Mouse (Mus musculus) liver, embryonic 14.5 days (tissue): ENCODE measurements around the gene Tecta. TPM values are rescaled to one million over a fixed set of nuclear protein-coding genes. Genes with fewer than 3 reads are reported as not detected.

Experiments used
- ATAC-seq: fragments of 200-750 bp; cut with Nextera tagmentation; 2 replicates; pipeline ENCODE4 v1.8.0; 2017; ENCODE audit warnings: moderate number of reproducible peaks, mild to moderate bottlenecking, moderate library complexity; ENCODE audit not compliant: insufficient read depth
- DNase-seq, 3 experiments: peaks; one replicate each; pipeline ENCODE4 v3.0.0-alpha.2; 2012 to 2013; ENCODE audit warnings: low read depth in 3 of 3, low spot score in 3 of 3
- H3K27ac ChIP-seq: fragments of 300-500 bp; sonication (generic); 2 replicates; pipeline ENCODE4 v1.5.1; 2014; ENCODE audit warnings: moderate library complexity, mild to moderate bottlenecking, control low read depth, inconsistent platforms
- H3K27me3 ChIP-seq: fragments of 300-500 bp; sonication (generic); 2 replicates; pipeline ENCODE4 v1.6.1; 2014; ENCODE audit warnings: mild to moderate bottlenecking, low read length, moderate library complexity; ENCODE audit not compliant: control insufficient read depth, insufficient read depth
- H3K36me3 ChIP-seq: fragments of 300-500 bp; sonication (generic); replicated peaks from 2 replicates; pipeline ENCODE4 v1.6.1; 2014; ENCODE audit warnings: low read depth; ENCODE audit not compliant: control insufficient read depth, insufficient read depth
- H3K4me1 ChIP-seq, 2 experiments: fragments of 200-500 bp in 1 of 2; fragments of 300-500 bp in 1 of 2; sonication (generic) in 1 of 2; replicated peaks; 2 replicates each; pipeline ENCODE4 v1.6.1; 2012 to 2014; ENCODE audit warnings: antibody characterized with exemption in 1 of 2, inconsistent platforms in 1 of 2, low read length in 1 of 2; ENCODE audit not compliant: control insufficient read depth in 2 of 2, insufficient read depth in 2 of 2
- H3K4me2 ChIP-seq: fragments of 300-500 bp; sonication (generic); 2 replicates; pipeline ENCODE4 v1.6.1; 2014; ENCODE audit warnings: low read depth, mild to moderate bottlenecking, control low read depth, moderate library complexity
- H3K4me3 ChIP-seq, 2 experiments: fragments of 200-500 bp in 1 of 2; fragments of 300-500 bp in 1 of 2; sonication (generic) in 1 of 2; 2 replicates each; pipeline ENCODE4 v1.5.1; 2012 to 2014; ENCODE audit warnings: low read depth in 2 of 2, low read length in 2 of 2, mild to moderate bottlenecking in 2 of 2, control low read depth in 1 of 2, inconsistent platforms in 1 of 2, moderate library complexity in 1 of 2; ENCODE audit not compliant: insufficient read depth in 1 of 2
- H3K9ac ChIP-seq: fragments of 300-500 bp; sonication (generic); replicated peaks from 2 replicates; pipeline ENCODE4 v1.6.1; 2014; ENCODE audit warnings: mild to moderate bottlenecking, control low read depth, moderate library complexity
- H3K9me3 ChIP-seq: fragments of 300-500 bp; sonication (generic); 2 replicates; pipeline ENCODE4 v1.6.1; 2016; ENCODE audit warnings: low read length, mixed read lengths; ENCODE audit not compliant: control insufficient read depth
- CTCF ChIP-seq: IDR thresholded peaks from 2 replicates; pipeline ENCODE4 v1.5.1; 2016; ENCODE audit warnings: antibody characterized with exemption, low read depth, control low read depth
- EP300 ChIP-seq: IDR thresholded peaks from 2 replicates; pipeline ENCODE4 v1.6.1; 2016; ENCODE audit warnings: antibody characterized with exemption, low read depth
- WGBS: fragments of 180-500 bp; shearing (Covaris S2); extraction: QIAGEN DNeasy Blood & Tissue Kit; methylation state at CpG from one replicate; pipeline ENCODE4 v1.1.7; 2014; ENCODE audit not compliant: insufficient replicate concordance; 5-methylcytosine and 5-hydroxymethylcytosine counted together
- polyA plus RNA-seq, 2 experiments: library from polyadenylated mRNA; depleted of rRNA in 1 of 2; stranded (reverse) in 1 of 2; unstranded in 1 of 2; fragments of >200 nt; fragmentation: Nextera tagmentation in 1 of 2; extraction: Ambion mirVana in 1 of 2; gene quantifications; 2 replicates each; pipeline versions ENCODE4 v1.2.1 to v1.2.3; 2012 to 2014

Gene Tecta
- polyA plus RNA-seq, 2 experiments = 0.05 to 0.28 TPM

DNA sequence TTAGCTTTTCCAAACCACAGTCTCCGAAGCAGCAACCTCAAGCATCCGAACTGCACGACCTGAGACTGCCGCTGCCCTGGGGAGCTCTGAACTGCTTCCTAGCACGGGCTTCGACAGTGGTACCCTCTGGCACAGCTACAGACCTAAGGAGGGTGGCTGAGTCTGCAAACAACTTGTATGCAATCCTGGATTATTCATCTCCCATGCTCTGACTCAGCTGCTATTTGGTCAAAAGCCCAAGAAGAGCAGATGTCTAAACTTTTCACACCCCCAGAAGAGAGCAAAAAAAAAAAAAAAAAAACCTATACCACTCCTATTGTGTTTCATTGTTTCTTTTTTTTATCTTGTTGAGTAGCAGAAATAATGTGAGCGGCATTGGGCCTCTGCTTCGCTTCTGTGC lies 5.4 kb downstream of the Tecta start:
- Histone ChIP-seq H3K27ac (no peak overlapping the region), H3K9ac (no peak overlapping the region), H3K4me2 (no peak overlapping the region), H3K4me3 (no peak overlapping the region), H3K9me3 (no peaks in the 10 kb centered on the region), H3K36me3 (no peaks in the 10 kb centered on the region), H3K4me1 (no peaks in the 10 kb centered on the region), H3K27me3 (no peaks in the 10 kb centered on the region)
- no peak for ATAC-seq
- no peak for TF ChIP-seq EP300
- no peak for DNase-seq
- WGBS = 74% methylated on average over 8 of the region's 8 CpGs

DNA sequence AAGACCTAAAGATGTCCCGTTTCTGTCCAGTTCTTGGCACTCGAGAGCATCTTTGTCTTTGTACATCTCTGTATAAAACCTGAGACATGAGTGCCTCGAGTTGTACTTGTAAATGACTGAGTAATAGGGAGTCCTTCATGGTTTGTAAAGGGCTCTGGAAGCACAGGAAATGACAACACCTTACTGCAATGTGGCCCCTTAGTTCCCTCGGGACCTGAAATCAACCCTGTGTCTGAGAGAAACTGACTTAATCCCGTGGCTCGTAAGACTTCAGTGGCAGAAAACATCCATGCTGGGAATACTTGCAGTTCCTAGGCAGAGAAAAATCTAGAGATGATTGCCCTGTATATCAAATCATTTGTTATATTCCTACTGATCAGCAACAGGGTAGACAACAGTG lies 6.8 kb downstream of the Tecta start:
- 34% methylated on average over 6 of the region's 6 CpGs for WGBS
- no peaks in the 10 kb centered on the region for H3K9me3 ChIP-seq

DNA sequence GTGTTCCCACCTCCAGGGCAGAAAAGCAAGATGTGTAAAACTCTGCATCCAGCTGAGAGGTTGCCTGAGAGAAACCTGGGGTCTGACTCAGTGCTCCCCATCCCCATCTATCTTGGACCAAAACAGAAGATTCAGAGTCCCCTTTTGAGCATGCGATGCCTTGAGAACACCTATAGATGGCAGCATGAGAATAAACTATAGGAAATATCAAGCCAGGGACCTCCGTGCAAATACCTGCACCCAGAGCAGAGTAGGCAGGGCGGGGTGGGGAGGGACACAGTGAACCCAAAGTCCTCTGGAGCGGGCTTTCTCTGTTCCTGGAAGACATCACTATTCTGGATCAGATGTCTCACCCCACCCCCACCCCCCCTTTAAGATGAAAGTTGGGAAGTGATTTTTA lies 11.2 kb downstream of the Tecta start:
- DNase-seq = no peak
- ATAC-seq = no peak
- H3K36me3 ChIP-seq = no peaks in the 10 kb centered on the region
- no peaks in the 10 kb centered on the region for H3K4me1 ChIP-seq
- no peak overlapping the region for H3K4me2 ChIP-seq
- H3K9me3 ChIP-seq = no peaks in the 10 kb centered on the region
- no peak overlapping the region for H3K4me3 ChIP-seq
- 30% methylated on average over 4 of the region's 4 CpGs for WGBS
- no peak overlapping the region for H3K9ac ChIP-seq
- H3K27ac ChIP-seq = no peak overlapping the region
- TF ChIP-seq CTCF (peak; percentile 42), EP300 (no peak)
- no peaks in the 10 kb centered on the region for H3K27me3 ChIP-seq

More for the DNA sequence above, 6.8 kb downstream of the Tecta start:
- H3K27me3 ChIP-seq = no peaks in the 10 kb centered on the region
- H3K9ac ChIP-seq = no peak overlapping the region
- no peak for TF ChIP-seq EP300
- TF ChIP-seq CTCF = no peak
- no peaks in the 10 kb centered on the region for H3K36me3 ChIP-seq
- ATAC-seq (no peak), DNase-seq (no peak)
- H3K27ac ChIP-seq = no peak overlapping the region
- no peaks in the 10 kb centered on the region for H3K4me1 ChIP-seq
- H3K4me3 ChIP-seq = no peak overlapping the region
- no peak overlapping the region for H3K4me2 ChIP-seq

DNA sequence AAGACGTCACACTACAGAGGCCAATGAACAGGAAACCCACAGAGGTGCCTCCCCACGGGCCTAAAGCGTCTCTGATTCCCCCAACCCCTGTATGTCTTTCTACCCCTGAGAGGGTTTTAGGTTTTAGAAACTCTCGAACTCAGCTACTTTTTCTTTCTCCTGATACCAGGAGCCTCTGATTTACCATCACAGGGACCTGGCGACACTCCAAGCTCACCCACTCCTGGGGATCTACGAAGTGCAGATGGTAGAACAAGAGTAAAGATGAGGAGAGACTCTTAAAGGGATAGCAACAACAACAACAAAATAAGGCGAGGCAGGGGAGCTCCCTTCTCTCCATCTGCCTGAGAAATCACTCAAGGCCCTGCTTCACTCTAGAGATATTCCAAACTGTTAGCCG lies 12.7 kb downstream of the Tecta start:
- no peaks in the 10 kb centered on the region for H3K9me3 ChIP-seq
- H3K36me3 ChIP-seq = no peaks in the 10 kb centered on the region
- no peak overlapping the region for H3K9ac ChIP-seq
- ATAC-seq = no peak
- H3K27ac ChIP-seq = no peak overlapping the region
- no peak for DNase-seq
- TF ChIP-seq EP300 = no peak
- TF ChIP-seq CTCF = no peak
- 45% methylated on average over 8 of the region's 8 CpGs for WGBS
- H3K4me2 ChIP-seq = no peak overlapping the region
- no peaks in the 10 kb centered on the region for H3K4me1 ChIP-seq
- H3K4me3 ChIP-seq = no peak overlapping the region
- no peaks in the 10 kb centered on the region for H3K27me3 ChIP-seq

DNA sequence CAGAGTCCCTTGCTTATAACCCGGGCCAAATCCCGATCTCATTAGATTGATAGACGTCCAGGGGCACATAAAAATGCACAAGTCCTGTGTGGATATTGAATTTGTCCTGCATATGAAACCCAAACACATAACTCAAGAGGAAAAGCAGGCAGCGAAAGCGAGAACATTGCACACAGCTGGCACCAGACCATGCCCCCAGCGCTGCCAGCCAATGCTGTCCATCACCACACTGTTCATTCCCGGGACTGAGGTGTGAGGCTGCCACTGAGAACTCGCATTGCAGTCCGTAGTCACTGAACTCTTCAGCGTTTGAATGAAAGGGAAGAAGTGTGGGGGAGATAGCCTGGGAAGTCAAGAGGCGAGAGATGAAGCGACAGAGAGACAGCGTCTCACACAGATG lies 14.1 kb downstream of the Tecta start:
- H3K9ac ChIP-seq = no peak overlapping the region
- WGBS = 63% methylated on average over 13 of the region's 13 CpGs
- TF ChIP-seq CTCF (no peak), EP300 (no peak)
- no peak for DNase-seq
- no peak for ATAC-seq
- H3K4me3 ChIP-seq = no peak overlapping the region
- H3K27ac ChIP-seq = no peak overlapping the region
- no peaks in the 10 kb centered on the region for H3K4me1 ChIP-seq
- no peak overlapping the region for H3K4me2 ChIP-seq
- H3K27me3 ChIP-seq = no peaks in the 10 kb centered on the region
- H3K9me3 ChIP-seq = no peaks in the 10 kb centered on the region
- H3K36me3 ChIP-seq = no peaks in the 10 kb centered on the region
